In genomic region chr19:29252831-29253545, GRCm38 (mm10) we compare ENCODE assay signal across 8 mouse cellular contexts. TPM values are rescaled to one million over a fixed set of nuclear protein-coding genes. Genes with fewer than 3 reads are reported as not detected.
DNase-seq lines count a peak whose midpoint lies in the region; ATAC-seq and TF ChIP-seq lines count a peak whose summit lies in the region.

No protein-coding gene starts in this region.

- no peak for DNase-seq in kidney, adult 8-10 months
- DNase-seq in MEL-GATA-1-ER (ENCODE audit: extremely low read depth, low read depth) = peak; percentile 76
- DNase-seq in limb, embryonic 14.5 days (ENCODE audit: low spot score) = no peak
- peak; percentile 21 to 40 for DNase-seq in spleen, postnatal 36 days (ENCODE audit: low spot score in 2 of 2)
- DNase-seq in yolk sac, embryonic 10.5 days (ENCODE audit: low spot score) = no peak
- DNase-seq in left cerebral cortex, adult 11 months (ENCODE audit: low spot score) = no peak

- WGBS in kidney, embryonic 15.5 days = 16% methylated on average over 10 of the region's 10 CpGs
- 24% methylated on average over 10 of the region's 10 CpGs for WGBS in forebrain, embryonic 12.5 days
- 28% methylated on average over 10 of the region's 10 CpGs for WGBS in limb, embryonic 14.5 days

- H3K4me2 ChIP-seq in kidney, embryonic 15.5 days = peak overlapping the region; percentile 75
- H3K4me2 ChIP-seq in forebrain, embryonic 12.5 days = peak overlapping the region; percentile 85
- H3K4me2 ChIP-seq in limb, embryonic 14.5 days (replicated peaks; ENCODE audit: low read depth, low read length, severe bottlenecking) = peak overlapping the region; percentile 55

- H3K4me1 ChIP-seq in kidney, embryonic 15.5 days = peaks cover 26% of the 10 kb centered on the region
- peaks cover 59% of the 10 kb centered on the region for H3K4me1 ChIP-seq in forebrain, embryonic 12.5 days
- H3K4me1 ChIP-seq in limb, embryonic 14.5 days (ENCODE audit: control insufficient read depth, insufficient read depth, low read length) = peaks cover 18% of the 10 kb centered on the region

- no peaks in the 10 kb centered on the region for H3K9me3 ChIP-seq in kidney, embryonic 15.5 days (replicated peaks)
- no peaks in the 10 kb centered on the region for H3K9me3 ChIP-seq in forebrain, embryonic 12.5 days
- no peaks in the 10 kb centered on the region for H3K9me3 ChIP-seq in limb, embryonic 14.5 days (ENCODE audit: control insufficient read depth, low read length)

- H3K9ac ChIP-seq in kidney, embryonic 15.5 days = peak overlapping the region; percentile 99
- H3K9ac ChIP-seq in forebrain, embryonic 12.5 days = peak overlapping the region; percentile 95
- peak overlapping the region; percentile 96 for H3K9ac ChIP-seq in limb, embryonic 14.5 days (ENCODE audit: low read depth, low read length, severe bottlenecking)

- no peak for TF ChIP-seq POLR2A in limb, embryonic 14.5 days (IDR thresholded peaks at IDR 0.05; ENCODE audit: borderline replicate concordance, extremely low read depth, insufficient read depth, insufficient read length)

- H3K27ac ChIP-seq in kidney, embryonic 15.5 days = no peak overlapping the region
- H3K27ac ChIP-seq in forebrain, embryonic 12.5 days = peak overlapping the region; percentile 98
- no peak overlapping the region for H3K27ac ChIP-seq in limb, embryonic 14.5 days (replicated peaks; ENCODE audit: low read depth, low read length)

- no peak for ATAC-seq in kidney, embryonic 15.5 days (replicated peaks; ENCODE audit: low FRiP score)
- ATAC-seq in forebrain, embryonic 12.5 days (ENCODE audit: low FRiP score) = no peak
- no peak for ATAC-seq in limb, embryonic 14.5 days (ENCODE audit: low FRiP score, low read depth)

- peak overlapping the region; percentile 94 for H3K4me3 ChIP-seq in kidney, embryonic 15.5 days (replicated peaks)
- peak overlapping the region; percentile 88 for H3K4me3 ChIP-seq in forebrain, embryonic 12.5 days (replicated peaks)
- H3K4me3 ChIP-seq in limb, embryonic 14.5 days (replicated peaks; ENCODE audit: low read length) = peak overlapping the region; percentile 95

- H3K36me3 ChIP-seq in kidney, embryonic 15.5 days = no peaks in the 10 kb centered on the region
- no peaks in the 10 kb centered on the region for H3K36me3 ChIP-seq in forebrain, embryonic 12.5 days (replicated peaks)
- H3K36me3 ChIP-seq in limb, embryonic 14.5 days (ENCODE audit: control insufficient read depth, insufficient read depth, low read length) = 0 out of 2 replicates have a peak, but pooled peaks cover 3% of the 10 kb centered on the region

- no peaks in the 10 kb centered on the region for H3K27me3 ChIP-seq in kidney, embryonic 15.5 days
- no peaks in the 10 kb centered on the region for H3K27me3 ChIP-seq in forebrain, embryonic 12.5 days
- no peaks in the 10 kb centered on the region for H3K27me3 ChIP-seq in limb, embryonic 14.5 days (ENCODE audit: control insufficient read depth, insufficient read depth, low read length)

RNA-seq across cellular contexts. Expression of gene Jak2, which starts 1.4 kb away (rescaled TPM):
- 8.1 and 8.8 TPM in 2 replicates for polyA plus RNA-seq in kidney, embryonic 15.5 days (2015; fragmentation: Nextera tagmentation; extraction: Ambion mirVana)
- 16.1 and 16.6 TPM in 2 replicates for polyA plus RNA-seq in forebrain, embryonic 12.5 days (2016; fragmentation: Nextera tagmentation; extraction: Ambion mirVana)
- polyA plus RNA-seq in limb, embryonic 14.5 days (2012; rRNA removed) = 13.1 and 15.7 TPM in 2 replicates
- polyA plus RNA-seq in limb, embryonic 14.5 days (2014; fragmentation: Nextera tagmentation; extraction: Ambion mirVana) = 15.2 and 16.4 TPM in 2 replicates

Comparison
In these comparisons a context has a peak if more than half of its experiments do, and no peak if none do; other contexts are left out.
1. DNase-seq: peak in MEL-GATA-1-ER (single experiment) and spleen, postnatal 36 days (2 of 2); none in kidney, adult 8-10 months (0 of 2), limb, embryonic 14.5 days (single experiment), yolk sac, embryonic 10.5 days (single experiment) and left cerebral cortex, adult 11 months (single experiment).
2. Peak in every context shown above with its lines, with median percentiles within 50 percentile points of each other: H3K4me2 ChIP-seq, H3K4me3 ChIP-seq and H3K9ac ChIP-seq.